Mouse (Mus musculus) limb, embryonic 14.5 days (tissue): ENCODE results near the gene Gm21992. TPM values are rescaled to one million over a fixed set of nuclear protein-coding genes. Genes with fewer than 3 reads are reported as not detected.
A peak's percentile ranks its signal among the peaks of the same experiment; 100 is the strongest.
"Not testable (repeated sequence)": the region's sequence is repeated elsewhere in the genome, so short reads cannot be mapped to it uniquely, and the experiment has no call there.

Experiments
- ATAC-seq: fragments of 200-750 bp; cut with Nextera tagmentation; 2 replicates; pipeline ENCODE4 v1.8.0; 2017; ENCODE audit warnings: low read depth, moderate number of reproducible peaks, moderate TSS enrichment; ENCODE audit not compliant: low FRiP score
- DNase-seq: peaks from one replicate; pipeline ENCODE4 v3.0.0-alpha.2; 2015; ENCODE audit warnings: low spot score
- H3K27ac ChIP-seq: fragments of 300-500 bp; sonication (generic); replicated peaks from 2 replicates; pipeline ENCODE4 v1.5.1; 2014; ENCODE audit warnings: low read depth, mild to moderate bottlenecking, low read length, moderate library complexity, mixed read lengths
- H3K27me3 ChIP-seq: fragments of 300-500 bp; sonication (generic); 2 replicates; pipeline ENCODE4 v1.6.1; 2014; ENCODE audit warnings: low read length, mixed read lengths; ENCODE audit not compliant: control insufficient read depth, insufficient read depth
- H3K36me3 ChIP-seq: fragments of 300-500 bp; sonication (generic); 2 replicates; pipeline ENCODE4 v1.6.1; 2014; ENCODE audit warnings: mild to moderate bottlenecking, low read length, moderate library complexity, mixed read lengths; ENCODE audit not compliant: control insufficient read depth, insufficient read depth
- H3K4me1 ChIP-seq: fragments of 300-500 bp; sonication (generic); 2 replicates; pipeline ENCODE4 v1.6.1; 2014; ENCODE audit warnings: antibody characterized with exemption, low read length, mixed read lengths; ENCODE audit not compliant: control insufficient read depth, insufficient read depth
- H3K4me2 ChIP-seq: fragments of 300-500 bp; sonication (generic); replicated peaks from 2 replicates; pipeline ENCODE4 v1.6.1; 2014; ENCODE audit warnings: low read depth, mild to moderate bottlenecking, low read length, moderate library complexity; ENCODE audit not compliant: severe bottlenecking
- H3K4me3 ChIP-seq: fragments of 300-500 bp; sonication (generic); replicated peaks from 2 replicates; pipeline ENCODE4 v1.5.1; 2014; ENCODE audit warnings: low read length
- H3K9ac ChIP-seq: fragments of 300-500 bp; sonication (generic); 2 replicates; pipeline ENCODE4 v1.6.1; 2014; ENCODE audit warnings: mild to moderate bottlenecking, low read depth, low read length, moderate library complexity; ENCODE audit not compliant: severe bottlenecking
- H3K9me3 ChIP-seq: fragments of 300-500 bp; sonication (generic); 2 replicates; pipeline ENCODE4 v1.6.1; 2016; ENCODE audit warnings: low read length; ENCODE audit not compliant: control insufficient read depth
- POLR2A ChIP-seq: fragments of 200-500 bp; IDR thresholded peaks from 2 replicates; pipeline ENCODE4 v1.8.0; 2012; ENCODE audit warnings: inconsistent platforms, mild to moderate bottlenecking, moderate library complexity, borderline replicate concordance; ENCODE audit not compliant: insufficient read depth, insufficient read length; ENCODE audit errors: extremely low read depth
- WGBS: fragments of 180-500 bp; shearing (Covaris S2); extraction: QIAGEN DNeasy Blood & Tissue Kit; methylation state at CpG from one replicate; pipeline ENCODE4 v1.1.7; 2014; 5-methylcytosine and 5-hydroxymethylcytosine counted together
- polyA plus RNA-seq, 2 experiments: library from polyadenylated mRNA; depleted of rRNA in 1 of 2; stranded (reverse) in 1 of 2; unstranded in 1 of 2; fragments of >200 nt; fragmentation: Nextera tagmentation in 1 of 2; extraction: Ambion mirVana in 1 of 2; gene quantifications; 2 replicates each; pipeline versions ENCODE4 v1.2.1 to v1.2.3; 2012 to 2014

The Gm21992 gene
- polyA plus RNA-seq, 2 experiments = 15.5 to 36.0 TPM

DNA sequence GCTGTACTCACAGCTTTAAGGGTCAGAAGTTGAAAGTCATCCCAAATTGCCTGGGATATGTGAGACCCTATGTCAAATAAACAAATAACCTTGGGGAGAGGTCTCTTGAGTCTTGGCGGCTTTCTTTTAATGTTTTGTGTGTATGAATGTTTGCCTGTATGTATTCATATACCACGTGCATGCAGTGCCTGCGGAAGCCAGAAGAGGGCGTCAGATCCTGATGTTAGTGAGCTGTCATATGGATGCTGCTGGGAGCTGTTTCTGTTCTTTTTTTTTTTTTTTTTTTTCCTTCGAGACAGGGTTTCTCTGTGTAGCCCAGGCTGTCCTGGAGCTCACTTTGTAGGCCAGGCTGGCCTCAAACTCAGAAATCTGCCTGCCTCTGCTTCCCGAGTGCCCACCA is 1.6 kb upstream of the Gm21992 start:
- Histone ChIP-seq H3K27ac (no peak overlapping the region), H3K9me3 (no peaks in the 10 kb centered on the region), H3K36me3 (no peaks in the 10 kb centered on the region), H3K4me1 (peaks cover 20% of the 10 kb centered on the region), H3K4me3 (no peak overlapping the region), H3K27me3 (no peaks in the 10 kb centered on the region), H3K4me2 (no peak overlapping the region), H3K9ac (no peak overlapping the region)
- WGBS = 83% methylated on average over 6 of the region's 6 CpGs
- DNase-seq (no peak), ATAC-seq (no peak)
- no peak for TF ChIP-seq POLR2A

DNA sequence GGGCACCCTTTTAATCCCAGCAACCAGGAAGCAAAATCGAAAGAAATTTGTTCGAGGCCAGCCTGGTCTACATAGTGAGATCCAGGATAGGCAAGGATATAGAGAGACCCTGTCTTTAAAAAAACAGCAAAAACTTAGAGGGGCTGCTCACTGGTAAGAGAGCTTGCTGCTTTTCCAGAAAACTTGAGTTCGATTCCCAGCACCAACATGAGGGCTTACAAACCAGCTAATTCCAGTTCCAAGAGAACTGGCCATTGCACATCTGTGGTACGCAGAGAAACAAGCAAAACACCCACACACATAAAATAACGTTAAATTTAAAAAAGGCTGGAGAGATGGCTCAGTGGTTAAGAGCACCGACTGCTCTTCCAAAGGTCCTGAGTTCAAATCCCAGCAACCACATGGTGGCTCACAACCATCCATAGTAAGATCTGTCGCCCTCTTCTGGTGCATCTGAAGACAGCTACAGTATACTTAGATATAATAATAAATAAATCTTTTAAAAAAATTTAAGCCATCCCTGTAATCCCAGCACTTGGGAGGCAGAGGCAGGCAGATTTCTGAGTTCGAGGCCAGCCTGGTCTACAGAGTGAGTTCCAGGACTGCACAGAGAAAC is 1.0 kb upstream of the Gm21992 start:
- Histone ChIP-seq H3K4me1 (peaks cover 21% of the 10 kb centered on the region), H3K4me3 (peak overlapping the region; percentile 91), H3K4me2 (peak overlapping the region; percentile 93), H3K9ac (peak overlapping the region; percentile 88), H3K27ac (peak overlapping the region; percentile 95)
- H3K9me3 ChIP-seq, ATAC-seq, H3K36me3 ChIP-seq, H3K27me3 ChIP-seq, DNase-seq: not testable (repeated sequence)
- 76% methylated on average over 8 of the region's 8 CpGs for WGBS

DNA sequence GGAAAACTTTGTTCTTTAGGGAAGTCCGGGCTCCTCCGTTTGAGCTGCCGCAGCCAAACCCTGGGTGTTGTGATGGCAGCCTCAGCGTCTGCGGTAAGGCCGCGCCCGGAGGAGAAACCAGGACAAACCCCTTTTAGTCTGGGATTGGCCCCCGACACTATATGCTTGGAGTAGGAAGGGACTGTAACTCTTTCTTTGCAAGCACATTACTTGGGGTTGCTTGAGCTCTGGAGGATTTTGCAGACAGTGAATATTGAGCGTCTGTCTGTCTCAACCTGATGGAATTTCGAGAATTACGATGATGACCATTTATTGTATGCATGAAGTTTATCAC is 464 bp upstream of the Gm21992 start:
- Histone ChIP-seq H3K9me3 (no peaks in the 10 kb centered on the region), H3K4me3 (peak overlapping the region; percentile 91), H3K27ac (peak overlapping the region; percentile 95), H3K4me1 (peaks cover 21% of the 10 kb centered on the region), H3K27me3 (no peaks in the 10 kb centered on the region), H3K36me3 (no peaks in the 10 kb centered on the region), H3K4me2 (peak overlapping the region; percentile 93), H3K9ac (peak overlapping the region; percentile 88)
- 3% methylated on average over 12 of the region's 12 CpGs for WGBS
- DNase-seq (no peak), ATAC-seq (peak; percentile 68)
- no peak for TF ChIP-seq POLR2A

DNA sequence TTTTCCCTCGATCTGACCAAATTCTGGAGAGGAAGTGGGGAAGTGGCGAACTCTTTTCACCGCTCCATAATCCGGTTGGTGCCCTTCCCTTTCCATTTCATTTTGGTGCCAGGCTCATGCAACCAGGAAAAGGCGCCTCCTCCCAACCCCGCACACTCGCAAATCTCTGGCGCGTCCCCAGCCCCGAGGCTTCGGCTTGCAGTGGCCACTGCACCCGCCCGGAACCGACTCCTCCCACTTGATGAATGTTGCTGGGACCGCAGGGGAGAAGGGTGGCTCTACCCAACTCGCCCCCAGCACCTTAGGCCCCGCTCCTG is 708 bp downstream of the Gm21992 start:
- peak overlapping the region; percentile 93 for H3K4me2 ChIP-seq
- H3K4me3 ChIP-seq = peak overlapping the region; percentile 91
- peak overlapping the region; percentile 95 for H3K27ac ChIP-seq
- peak overlapping the region; percentile 88 for H3K9ac ChIP-seq
- no peaks in the 10 kb centered on the region for H3K27me3 ChIP-seq
- TF ChIP-seq POLR2A = no peak
- H3K36me3 ChIP-seq = no peaks in the 10 kb centered on the region; the same call in 1 of the 2 replicates
- no peak for DNase-seq
- 0% methylated on average over 16 of the region's 17 CpGs for WGBS
- H3K4me1 ChIP-seq = peaks cover 21% of the 10 kb centered on the region
- ATAC-seq = no peak
- no peaks in the 10 kb centered on the region for H3K9me3 ChIP-seq

DNA sequence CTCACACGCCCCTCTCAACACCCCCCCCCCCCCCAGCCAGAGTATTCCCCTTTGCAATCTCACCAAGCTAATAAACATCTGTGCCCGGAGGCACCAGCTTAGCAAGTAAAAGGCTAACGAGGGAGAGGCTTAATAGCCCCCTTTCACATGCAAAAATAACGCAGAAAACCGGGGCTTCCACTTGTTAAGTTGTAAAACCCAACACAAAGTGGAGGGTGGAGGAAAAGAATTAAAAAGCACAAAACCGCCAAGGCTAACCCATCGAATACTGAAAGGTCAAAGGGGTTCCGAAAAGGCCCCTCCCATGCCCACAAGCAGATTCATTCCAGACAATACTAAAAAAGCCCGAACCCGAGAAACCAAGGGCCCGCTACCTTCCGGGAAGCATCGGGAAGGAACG is 1.1 kb downstream of the Gm21992 start:
- no peaks in the 10 kb centered on the region for H3K9me3 ChIP-seq
- H3K9ac ChIP-seq = peak overlapping the region; percentile 88
- H3K27me3 ChIP-seq = no peaks in the 10 kb centered on the region
- H3K36me3 ChIP-seq = no peaks in the 10 kb centered on the region; the same call in 1 of the 2 replicates
- H3K27ac ChIP-seq = peak overlapping the region; percentile 95; the same call in 1 of the 2 replicates
- WGBS = under 1% methylated on average over 14 of the region's 14 CpGs
- peak overlapping the region; percentile 93 for H3K4me2 ChIP-seq
- no peak for TF ChIP-seq POLR2A
- ATAC-seq (no peak), DNase-seq (no peak)
- H3K4me3 ChIP-seq = peak overlapping the region; percentile 91
- H3K4me1 ChIP-seq = peaks cover 21% of the 10 kb centered on the region

DNA sequence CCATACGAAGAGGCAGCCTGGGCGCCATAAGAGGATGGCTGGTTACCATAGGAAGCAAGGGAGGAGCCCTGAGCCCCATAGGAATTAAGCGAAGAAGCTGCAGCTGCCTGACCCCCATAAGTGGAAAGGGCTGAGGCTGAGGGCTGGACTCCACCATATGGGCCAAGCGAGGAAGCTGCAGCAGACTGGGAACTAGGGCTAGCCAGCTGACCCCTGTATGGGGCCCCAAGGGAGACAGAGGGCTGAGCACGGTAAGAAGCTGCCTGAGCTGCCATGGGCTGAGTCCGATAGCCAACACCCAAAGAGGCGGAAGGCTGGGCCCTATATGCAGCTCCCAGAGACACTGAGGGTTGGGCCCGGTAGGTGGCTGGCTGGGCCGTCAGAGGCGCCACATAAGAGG is 8.1 kb downstream of the Gm21992 start:
- Histone ChIP-seq H3K27ac (no peak overlapping the region), H3K36me3 (peaks cover 57% of the 10 kb centered on the region), H3K9me3 (no peaks in the 10 kb centered on the region), H3K4me2 (no peak overlapping the region), H3K4me3 (no peak overlapping the region), H3K9ac (no peak overlapping the region), H3K4me1 (0 out of 2 replicates have a peak, but pooled peaks cover 4% of the 10 kb centered on the region), H3K27me3 (no peaks in the 10 kb centered on the region)
- no peak for TF ChIP-seq POLR2A
- no peak for DNase-seq
- WGBS = 92% methylated on average over 10 of the region's 10 CpGs
- ATAC-seq = no peak
